Mouse (Mus musculus) gastrocnemius, postnatal 4 days (tissue): ENCODE results near the gene Cbx7. TPM values are rescaled to one million over a fixed set of nuclear protein-coding genes. Genes with fewer than 3 reads are reported as not detected.
"Not testable (repeated sequence)": the region's sequence is repeated elsewhere in the genome, so short reads cannot be mapped to it uniquely, and the experiment has no call there.

Experiments
- DNase-seq, 2 experiments: peaks; one replicate each; pipeline ENCODE4 v3.0.0; 2021 to 2022; ENCODE audit warnings: low spot score in 2 of 2, mixed read lengths in 2 of 2
- total RNA-seq, 2 experiments: library from RNA; stranded (reverse); gene quantifications; 2 replicates each; pipeline ENCODE4 v1.2.3; 2021

Cbx7 gene
- total RNA-seq, 2 experiments from 2014 or later, result 2.1 TPM

DNA sequence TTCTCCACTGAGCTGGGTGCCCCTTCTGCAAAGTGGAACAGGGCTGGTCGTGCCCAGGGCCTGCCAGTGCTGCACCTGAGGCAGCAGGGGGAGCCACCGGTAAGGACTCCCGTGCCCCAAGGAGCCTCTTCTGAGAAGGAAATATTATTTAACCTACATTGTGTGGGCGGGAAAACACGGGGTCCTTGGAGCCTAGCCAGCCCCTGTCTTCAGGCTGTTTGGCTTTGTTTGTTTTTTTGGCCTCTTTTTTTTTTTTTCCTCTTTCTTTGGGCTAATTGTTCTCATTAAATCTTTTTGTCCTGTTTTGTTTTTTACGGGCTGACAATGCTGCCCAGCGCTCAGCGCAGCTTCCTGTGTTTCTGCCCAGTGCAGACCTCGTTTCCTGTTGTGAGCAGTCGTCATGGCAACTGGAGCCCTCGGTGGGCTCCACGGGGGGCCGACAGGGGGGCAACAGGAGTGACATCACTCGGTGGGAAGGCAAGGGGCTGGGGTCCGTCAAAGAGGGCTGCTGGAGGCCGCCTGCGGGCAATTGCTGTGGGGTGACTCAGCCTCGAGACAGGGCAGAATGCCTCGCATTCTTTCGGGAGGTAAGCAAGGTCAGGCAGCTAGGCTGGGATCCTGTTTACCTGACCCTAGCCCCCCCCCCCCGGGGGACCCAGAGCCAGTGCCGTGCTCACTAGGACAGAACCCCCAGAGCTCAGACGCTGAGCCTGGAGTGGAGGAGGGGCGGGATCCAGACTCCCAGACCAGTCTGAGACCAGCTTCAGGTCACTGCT is 20.5 kb downstream of the Cbx7 start:
- DNase-seq, result peak in 1 of 2 experiments; percentile 43

- DNase-seq, result no peak
Measured at GRCm38 (mm10) chr15:79947681-79948080, 23.2 kb downstream of the Cbx7 start.

DNA sequence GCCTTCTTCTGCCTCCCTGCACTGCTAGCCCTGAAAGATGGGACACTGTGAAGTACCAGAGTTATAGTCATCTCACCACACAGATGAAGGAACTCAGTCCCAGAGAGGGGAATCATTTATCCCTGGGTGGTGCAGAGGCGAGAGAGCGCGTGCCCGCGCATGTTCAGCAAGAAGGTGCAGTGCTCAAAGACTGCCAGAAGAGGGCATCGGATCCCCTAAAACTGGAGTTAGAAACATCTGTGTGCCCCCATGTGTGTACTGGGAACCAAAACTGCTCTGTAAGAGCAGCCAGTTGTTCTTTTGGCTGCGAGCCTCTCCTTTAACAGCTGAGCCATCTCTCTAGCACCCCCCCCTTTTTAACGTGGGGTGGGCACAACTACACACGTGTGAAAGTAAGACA is 24.1 kb downstream of the Cbx7 start:
- peak in 1 of 2 experiments; percentile 12 for DNase-seq

DNA sequence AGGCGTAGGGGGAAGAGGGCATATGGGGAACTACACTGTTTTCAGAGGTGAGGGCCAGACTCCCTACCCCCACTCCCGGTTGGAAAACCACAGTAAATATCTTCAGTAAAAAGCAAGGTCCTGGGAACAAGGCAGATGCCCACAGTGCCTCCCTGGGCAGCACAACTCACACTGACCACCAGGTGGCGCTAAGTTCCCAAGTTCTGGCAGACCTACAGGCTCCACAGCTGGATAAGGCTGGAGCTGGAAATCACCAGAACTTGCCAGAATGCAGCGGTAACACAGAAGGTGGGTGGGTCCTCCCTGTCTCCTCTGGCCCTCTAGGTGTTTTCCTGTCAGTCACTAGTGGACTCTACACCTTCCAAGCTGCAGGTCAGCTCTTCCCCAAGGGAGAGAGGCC is 24.9 kb downstream of the Cbx7 start:
- DNase-seq, result peak; percentile 86 to 87

GRCm38 (mm10) chr15:79944948-79945347 is 26.0 kb downstream of the Cbx7 start:
- peak in 1 of 2 experiments; percentile 8 for DNase-seq

- no peak for DNase-seq
Measured at GRCm38 (mm10) chr15:79943584-79943983, 27.3 kb downstream of the Cbx7 start.

DNA sequence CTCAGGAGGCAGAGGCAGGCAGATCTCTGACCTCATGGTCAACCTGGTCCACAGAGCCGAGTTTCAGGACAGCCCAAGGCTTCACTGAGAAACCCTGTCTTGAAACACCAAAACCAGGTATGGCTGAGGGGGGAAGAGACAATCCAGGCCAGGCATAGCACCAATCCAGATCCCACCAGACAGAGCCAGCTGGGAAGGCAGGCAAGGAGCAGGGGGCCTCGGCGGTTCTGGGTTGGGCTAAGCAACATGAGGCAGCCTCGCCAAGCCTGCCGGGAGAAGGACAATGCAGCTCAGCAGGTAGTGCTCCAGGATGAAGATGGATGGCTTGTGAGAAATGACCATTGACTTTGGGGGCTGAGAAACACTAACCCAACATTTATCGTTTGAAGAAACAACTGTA is 28.4 kb downstream of the Cbx7 start:
- no peak for DNase-seq

- DNase-seq, result peak in 1 of 2 experiments; percentile 50
Measured at GRCm38 (mm10) chr15:79940932-79941331, 30.0 kb downstream of the Cbx7 start.

DNA sequence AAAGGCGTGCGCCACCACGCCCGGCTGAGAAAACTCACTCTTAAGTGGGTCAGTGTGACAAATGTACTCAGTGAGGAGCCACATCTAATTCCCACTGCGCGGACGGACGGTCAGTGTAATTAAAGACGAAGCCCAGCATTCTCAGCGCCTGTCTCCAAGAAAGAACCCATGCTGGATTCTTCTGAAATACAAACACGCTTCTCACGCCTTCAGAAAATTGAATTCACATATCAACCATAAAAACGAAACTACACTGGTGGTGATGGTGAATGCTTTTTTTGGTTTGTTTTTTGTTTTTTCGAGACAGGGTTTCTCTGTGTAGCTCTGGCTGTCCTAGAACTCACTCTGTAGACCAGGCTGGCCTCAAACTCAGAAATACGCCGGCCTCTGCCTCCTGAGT is 31.0 kb downstream of the Cbx7 start:
- no peak for DNase-seq

- DNase-seq, result not testable (repeated sequence)
Measured at GRCm38 (mm10) chr15:79939501-79939900, 31.4 kb downstream of the Cbx7 start.

GRCm38 (mm10) chr15:79939020-79939419 is 31.9 kb downstream of the Cbx7 start:
- no peak for DNase-seq

- DNase-seq, result no peak
Measured at GRCm38 (mm10) chr15:79936374-79936751, 34.6 kb downstream of the Cbx7 start.

DNA sequence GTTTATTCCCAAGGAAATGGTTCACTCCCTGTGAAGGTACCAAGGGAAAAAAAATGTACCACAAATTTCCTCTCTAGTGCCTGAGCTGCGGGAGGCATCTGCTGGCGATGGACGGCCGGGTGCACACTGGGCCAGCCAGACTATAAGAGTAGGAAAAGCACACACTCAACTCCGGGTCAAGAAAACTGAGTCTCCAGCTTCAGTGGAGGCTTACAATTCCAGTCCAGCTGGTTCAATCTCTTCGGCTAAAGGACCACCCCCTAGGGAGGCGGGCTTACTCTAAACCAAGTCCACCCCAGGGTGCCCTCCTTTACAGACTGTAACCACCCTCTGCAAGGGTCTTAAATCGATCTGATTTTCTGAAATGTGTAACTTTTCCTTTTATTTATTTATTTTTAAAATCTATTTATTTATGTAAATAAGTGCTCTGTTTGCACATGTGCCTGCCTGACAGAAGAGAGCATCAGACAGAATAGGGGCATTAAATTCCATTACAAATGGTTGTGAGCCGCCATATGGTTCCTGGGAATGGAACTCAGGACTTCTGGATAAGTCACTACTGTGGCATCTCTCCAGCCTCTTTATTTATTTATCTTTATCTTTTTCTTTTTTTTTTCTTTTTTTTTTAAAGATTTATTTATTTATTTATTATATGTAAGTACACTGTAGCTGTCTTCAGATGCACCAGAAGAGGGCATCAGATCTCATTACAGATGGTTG is 35.1 kb downstream of the Cbx7 start:
- no peak for DNase-seq

DNA sequence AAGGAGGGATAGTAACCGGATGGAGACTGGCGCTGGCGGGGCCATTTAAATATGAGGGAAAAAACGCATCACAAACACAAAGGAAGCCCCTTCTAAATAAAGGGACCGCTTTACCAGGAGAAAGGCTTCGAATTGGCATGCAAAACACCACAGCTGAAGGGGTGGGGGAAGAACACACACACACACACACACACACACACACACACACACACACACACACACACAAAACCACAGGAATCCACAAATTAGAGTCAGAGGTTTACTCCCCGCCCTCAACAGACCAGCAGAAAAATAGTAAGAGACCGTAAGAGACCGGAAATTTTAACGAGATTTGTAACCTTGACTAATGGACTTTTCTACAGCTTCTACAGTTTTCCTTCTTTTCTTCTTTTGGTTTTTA is 36.1 kb downstream of the Cbx7 start:
- DNase-seq, result no peak

- peak in 1 of 2 experiments; percentile 7 for DNase-seq
Measured at GRCm38 (mm10) chr15:79933670-79934514, 37.0 kb downstream of the Cbx7 start.

GRCm38 (mm10) chr15:79933052-79933669 is 37.8 kb downstream of the Cbx7 start:
- peak in 1 of 2 experiments; percentile 8 for DNase-seq

DNA sequence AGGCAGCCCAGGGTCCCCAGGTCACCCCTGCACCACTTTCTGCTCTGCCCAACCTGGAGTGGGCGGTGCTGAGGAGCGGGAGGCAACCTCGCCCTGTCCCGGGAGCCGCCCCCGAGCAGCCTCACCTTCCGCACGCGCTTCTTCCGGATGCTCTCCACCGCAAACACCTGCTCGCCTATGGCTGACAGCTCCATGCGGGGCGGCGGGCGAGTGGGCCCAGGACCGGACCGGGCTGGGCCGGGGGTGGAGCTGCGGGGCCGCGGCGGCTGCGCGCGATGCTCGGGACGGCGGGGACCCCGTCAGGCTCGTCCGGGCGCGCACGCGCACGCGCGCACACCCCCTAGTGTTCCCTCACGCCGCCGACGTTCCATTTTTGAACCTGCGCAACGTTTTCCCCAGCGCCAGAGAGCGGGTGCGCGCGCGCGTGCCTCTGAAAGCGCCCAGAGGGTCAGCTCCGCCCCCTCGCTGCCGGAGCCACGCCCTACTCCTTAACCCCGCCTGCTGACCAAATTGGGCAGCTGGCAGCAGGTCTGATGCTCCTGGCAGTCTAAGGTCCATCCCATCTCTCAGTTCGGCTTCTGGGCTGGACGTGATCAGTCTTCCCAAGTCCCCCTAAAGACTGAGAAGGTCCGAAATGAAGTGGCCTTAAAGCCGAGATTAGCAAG is 38.5 kb downstream of the Cbx7 start:
- DNase-seq, result peak in 1 of 2 experiments; percentile 77

DNA sequence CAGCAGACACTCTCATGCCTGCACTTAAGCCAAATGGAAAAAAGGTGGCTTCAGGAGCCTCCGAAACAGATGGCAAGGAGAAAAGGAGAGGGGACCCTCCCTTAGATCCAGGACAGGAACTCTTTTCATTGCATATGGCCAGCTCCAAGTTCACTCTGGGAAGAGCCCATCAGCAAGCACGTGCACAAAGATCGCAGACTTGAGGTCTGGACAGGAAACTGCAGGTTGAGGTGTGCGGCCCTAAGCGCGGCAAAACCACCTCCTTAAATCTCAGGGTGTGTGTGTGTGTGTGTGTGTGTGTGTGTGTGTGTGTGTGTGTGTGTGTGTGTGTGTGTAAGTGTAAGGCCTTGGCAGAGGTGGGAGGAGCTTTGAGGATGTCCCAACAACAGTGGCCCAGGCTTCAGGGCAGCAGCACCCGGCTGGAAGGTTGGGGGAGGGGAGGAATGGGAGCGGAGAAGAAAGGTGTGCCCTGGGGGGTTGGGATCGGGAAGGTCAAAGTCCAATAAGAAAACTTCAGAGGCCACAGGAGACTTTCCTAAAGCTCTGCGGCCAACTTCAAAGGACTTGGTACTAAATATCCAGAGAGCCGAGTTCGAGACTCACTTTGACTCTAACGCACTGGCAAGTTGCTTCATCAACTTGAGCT is 39.3 kb downstream of the Cbx7 start:
- DNase-seq, result peak in 1 of 2 experiments; percentile 6

- DNase-seq, result no peak
Measured at GRCm38 (mm10) chr15:79929734-79930133, 41.2 kb downstream of the Cbx7 start.

DNA sequence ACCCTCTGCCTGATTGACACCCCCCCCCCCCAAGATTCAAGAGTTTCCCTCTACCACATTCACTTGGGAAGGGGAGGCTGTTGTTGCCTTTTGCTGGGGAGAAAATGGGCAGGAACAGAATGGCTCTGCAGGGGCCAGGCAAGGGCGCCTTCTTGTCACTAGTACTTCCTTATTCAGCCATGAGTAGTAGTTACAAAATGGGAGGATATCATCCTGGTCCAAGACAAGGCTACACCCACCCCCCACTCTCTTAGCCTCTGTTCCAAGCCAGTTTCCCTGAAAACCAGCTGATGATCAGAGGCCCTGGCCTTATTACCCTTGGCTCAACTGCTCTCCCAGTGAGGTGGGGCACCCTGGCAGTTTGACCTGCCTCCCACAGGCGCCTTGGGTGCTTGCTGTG is 42.2 kb downstream of the Cbx7 start:
- no peak for DNase-seq
